In genomic region chr10:63128256-63128655, GRCm38 (mm10) we compare ENCODE assay signal across 13 mouse cellular contexts. TPM values are rescaled to one million over a fixed set of nuclear protein-coding genes. Genes with fewer than 3 reads are reported as not detected.
DNase-seq lines count a peak whose midpoint lies in the region; ATAC-seq and TF ChIP-seq lines count a peak whose summit lies in the region.
"Had no signal": no experiment of that assay in that cellular context is flagged by ENCODE, and none has a peak within 500 bp of the region (broad histone marks: within the 10 kb centered on the region; RNA-seq: fewer than 3 reads in every experiment).

No protein-coding gene starts in this region.

- WGBS in embryonic facial prominence, embryonic 14.5 days: 61% methylated on average over 7 of the region's 7 CpGs
- 74% methylated on average over 7 of the region's 7 CpGs for WGBS in embryonic facial prominence, embryonic 10.5 days
- 33% methylated on average over 7 of the region's 7 CpGs for WGBS in heart, postnatal 0 days

- 0 out of 2 replicates have a peak, but pooled peaks have one; percentile 33 for ATAC-seq in embryonic facial prominence, embryonic 14.5 days (ENCODE audit: low read depth)
- peak; percentile 96 for ATAC-seq in heart, postnatal 0 days (ENCODE audit: insufficient read depth, low read depth)
- ATAC-seq: activated CD4-positive, CD25-positive, alpha-beta regulatory T cell, adult 4 months had no signal

- peak; percentile 90 for TF ChIP-seq EP300 in heart, postnatal 0 days (IDR thresholded peaks at IDR 0.05; ENCODE audit: low read depth)

- H3K36me3 ChIP-seq in embryonic facial prominence, embryonic 14.5 days (ENCODE audit: control insufficient read depth, insufficient read depth, low read length): no peaks in the 10 kb centered on the region
- H3K36me3 ChIP-seq in embryonic facial prominence, embryonic 10.5 days (replicated peaks): no peaks in the 10 kb centered on the region
- peaks cover 32% of the 10 kb centered on the region for H3K36me3 ChIP-seq in heart, postnatal 0 days (replicated peaks; ENCODE audit: control insufficient read depth, insufficient read depth, low read length)
- H3K36me3 ChIP-seq: embryonic facial prominence, embryonic 12.5 days; hindbrain, embryonic 15.5 days had no signal

- H3K4me2 ChIP-seq in embryonic facial prominence, embryonic 14.5 days (ENCODE audit: low read depth, low read length): no peak overlapping the region
- 0 out of 2 replicates have a peak overlapping the region, but pooled peaks have one; percentile 33 for H3K4me2 ChIP-seq in heart, postnatal 0 days (ENCODE audit: low read depth, low read length)
- H3K4me2 ChIP-seq: embryonic facial prominence, embryonic 12.5 days; hindbrain, embryonic 15.5 days had no signal

- TF ChIP-seq CTCF in heart, postnatal 0 days (IDR thresholded peaks at IDR 0.05; ENCODE audit: low read depth): no peak

- no peaks in the 10 kb centered on the region for H3K27me3 ChIP-seq in embryonic facial prominence, embryonic 14.5 days (replicated peaks; ENCODE audit: control insufficient read depth, insufficient read depth, low read length)
- no peaks in the 10 kb centered on the region for H3K27me3 ChIP-seq in embryonic facial prominence, embryonic 10.5 days (replicated peaks; ENCODE audit: low read depth, poor library complexity, severe bottlenecking)
- no peaks in the 10 kb centered on the region for H3K27me3 ChIP-seq in heart, postnatal 0 days (ENCODE audit: control insufficient read depth, insufficient read depth, low read length)
- H3K27me3 ChIP-seq: embryonic facial prominence, embryonic 12.5 days; hindbrain, embryonic 15.5 days had no signal

- H3K4me1 ChIP-seq in embryonic facial prominence, embryonic 14.5 days (ENCODE audit: control insufficient read depth, insufficient read depth, low read length): no peaks in the 10 kb centered on the region
- no peaks in the 10 kb centered on the region for H3K4me1 ChIP-seq in embryonic facial prominence, embryonic 10.5 days
- no peaks in the 10 kb centered on the region for H3K4me1 ChIP-seq in heart, postnatal 0 days (ENCODE audit: control insufficient read depth, insufficient read depth)
- H3K4me1 ChIP-seq: embryonic facial prominence, embryonic 12.5 days; hindbrain, embryonic 15.5 days had no signal

- H3K9me3 ChIP-seq in embryonic facial prominence, embryonic 14.5 days (ENCODE audit: control insufficient read depth, low read length): no peaks in the 10 kb centered on the region
- H3K9me3 ChIP-seq in embryonic facial prominence, embryonic 10.5 days: no peaks in the 10 kb centered on the region
- H3K9me3 ChIP-seq in heart, postnatal 0 days (replicated peaks; ENCODE audit: control insufficient read depth, low read length): no peaks in the 10 kb centered on the region
- H3K9me3 ChIP-seq: embryonic facial prominence, embryonic 12.5 days; hindbrain, embryonic 15.5 days had no signal

- no peak overlapping the region for H3K9ac ChIP-seq in embryonic facial prominence, embryonic 14.5 days (ENCODE audit: low read depth, low read length)
- no peak overlapping the region for H3K9ac ChIP-seq in heart, postnatal 0 days (replicated peaks; ENCODE audit: low read depth, low read length)
- H3K9ac ChIP-seq: embryonic facial prominence, embryonic 12.5 days; hindbrain, embryonic 15.5 days had no signal

- no peak overlapping the region for H3K27ac ChIP-seq in embryonic facial prominence, embryonic 14.5 days (replicated peaks; ENCODE audit: low read depth, low read length)
- no peak overlapping the region for H3K27ac ChIP-seq in embryonic facial prominence, embryonic 10.5 days (replicated peaks)
- peak overlapping the region; percentile 96 for H3K27ac ChIP-seq in heart, postnatal 0 days (ENCODE audit: low read depth)
- H3K27ac ChIP-seq: embryonic facial prominence, embryonic 12.5 days; hindbrain, embryonic 15.5 days; layer of hippocampus, adult 2 months had no signal

- peak; percentile 27 for DNase-seq in embryonic facial prominence, embryonic 14.5 days (ENCODE audit: low spot score)
- DNase-seq in embryonic facial prominence, embryonic 10.5 days (ENCODE audit: low spot score): no peak
- DNase-seq in right cerebral cortex, postnatal 25 days: peak; percentile 31
- DNase-seq in right cerebral cortex, postnatal 10 days (ENCODE audit: low spot score in 2 of 2): no peak
- peak; percentile 93 for DNase-seq in heart, postnatal 0 days (ENCODE audit: low spot score)
- no peak for DNase-seq in kidney, adult 18-20 months
- no peak for DNase-seq in thymus, adult 18-20 months
- DNase-seq in MN1 (ENCODE audit: low spot score): no peak

- H3K4me3 ChIP-seq in embryonic facial prominence, embryonic 14.5 days (ENCODE audit: low read depth, low read length): no peak overlapping the region
- no peak overlapping the region for H3K4me3 ChIP-seq in embryonic facial prominence, embryonic 10.5 days
- H3K4me3 ChIP-seq in heart, postnatal 0 days (ENCODE audit: low read depth, low read length): no peak overlapping the region
- H3K4me3 ChIP-seq: embryonic facial prominence, embryonic 12.5 days; hindbrain, embryonic 15.5 days; layer of hippocampus, adult 2 months had no signal

RNA-seq across cellular contexts. Expression of gene Atoh7, which starts 28.8 kb away (rescaled TPM):
- polyA plus RNA-seq in embryonic facial prominence, embryonic 14.5 days (2014; fragmentation: Nextera tagmentation; extraction: Ambion mirVana): 1.1 TPM in 1 of 2 replicates, not detected in the other
- 0.26 and 0.29 TPM in 2 replicates for polyA plus RNA-seq in embryonic facial prominence, embryonic 10.5 days (2016; fragmentation: Nextera tagmentation; extraction: Ambion mirVana)
- total RNA-seq in heart, postnatal 0 days (2014; rRNA removed; ENCODE audit: low replicate concordance): not detected in 2 replicates
- polyA plus RNA-seq in heart, postnatal 0 days (2015; fragmentation: Nextera tagmentation; extraction: Ambion mirVana): not detected in 2 replicates
- polyA plus RNA-seq: activated CD4-positive, CD25-positive, alpha-beta regulatory T cell, adult 4 months; liver, embryonic 16.5 days had no signal

Comparison
In these comparisons a context has a peak if more than half of its experiments do, and no peak if none do; other contexts are left out.
1. DNase-seq: peak in embryonic facial prominence, embryonic 14.5 days (single experiment), right cerebral cortex, postnatal 25 days (single experiment) and heart, postnatal 0 days (single experiment); none in embryonic facial prominence, embryonic 10.5 days (single experiment), right cerebral cortex, postnatal 10 days (0 of 2), kidney, adult 18-20 months (single experiment), thymus, adult 18-20 months (0 of 2) and MN1 (single experiment).